Mouse (Mus musculus): Measurements from ENCODE around the gene Gm16405. TPM values are rescaled to one million over a fixed set of nuclear protein-coding genes. Genes with fewer than 3 reads are reported as not detected.
"Not testable (repeated sequence)": the region's sequence is repeated elsewhere in the genome, so short reads cannot be mapped to it uniquely, and the experiment has no call there.

Gm16405 gene
- polyA plus RNA-seq (2012): not detected in 2 replicates

DNA sequence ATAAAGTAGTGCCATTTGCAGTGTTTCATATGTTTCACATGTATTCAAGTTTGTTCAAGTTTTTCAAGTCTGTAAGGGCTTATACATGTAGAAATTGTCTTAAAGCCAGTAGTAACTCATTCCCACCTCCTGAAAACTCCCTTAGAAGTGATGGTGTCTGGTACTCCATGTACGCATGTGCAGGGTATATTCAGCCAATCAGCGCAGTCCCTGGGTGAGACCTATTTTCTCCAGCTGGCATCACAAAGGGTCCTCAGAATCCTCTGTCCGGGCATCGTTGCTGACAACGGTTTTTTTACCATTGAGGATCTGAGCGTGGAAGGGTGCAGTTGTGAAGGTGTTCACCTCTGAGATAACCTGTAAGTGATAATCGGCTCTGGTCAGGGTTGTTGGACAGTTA is at the start of gene Gm16405:
TSS of gene Gm16405 (plus strand) at position 301 of the 400 bp plus-strand sequence.
- H3K27me3 ChIP-seq (ENCODE audit: control insufficient read depth); H3K36me3 ChIP-seq (ENCODE audit: control insufficient read depth); H3K9me3 ChIP-seq (ENCODE audit: control insufficient read depth, low read length); H3K4me1 ChIP-seq (ENCODE audit: control insufficient read depth); H3K4me3 ChIP-seq (replicated peaks): not testable (repeated sequence)

Other genes with a start within 250 kb of the Gm16405 start
- gene Gm16430, start 91.0 kb downstream of the Gm16405 start, polyA plus RNA-seq (2012): not detected in 2 replicates

Measured in erythroblast, embryonic 14.5 days (primary cell).